Mouse (Mus musculus) gastrocnemius, adult 8-10 months (tissue): ENCODE data around the gene 6030468B19Rik. TPM values are rescaled to one million over a fixed set of nuclear protein-coding genes. Genes with fewer than 3 reads are reported as not detected.

ENCODE experiments used
- DNase-seq, 2 experiments: peaks; one replicate each; pipeline ENCODE4 v3.0.0; 2022; ENCODE audit warnings: low spot score in 2 of 2
- total RNA-seq, 4 experiments: library from RNA; stranded (reverse); gene quantifications; 2 replicates each; pipeline ENCODE4 v1.2.4; 2022

Gene 6030468B19Rik
- total RNA-seq, 4 experiments from 2014 or later, result not detected

GRCm38 (mm10) chr11:117801650-117802049, 4.2 kb downstream of the 6030468B19Rik start:
- no peak for DNase-seq

GRCm38 (mm10) chr11:117803166-117803688, 5.8 kb downstream of the 6030468B19Rik start:
- no peak for DNase-seq

DNA sequence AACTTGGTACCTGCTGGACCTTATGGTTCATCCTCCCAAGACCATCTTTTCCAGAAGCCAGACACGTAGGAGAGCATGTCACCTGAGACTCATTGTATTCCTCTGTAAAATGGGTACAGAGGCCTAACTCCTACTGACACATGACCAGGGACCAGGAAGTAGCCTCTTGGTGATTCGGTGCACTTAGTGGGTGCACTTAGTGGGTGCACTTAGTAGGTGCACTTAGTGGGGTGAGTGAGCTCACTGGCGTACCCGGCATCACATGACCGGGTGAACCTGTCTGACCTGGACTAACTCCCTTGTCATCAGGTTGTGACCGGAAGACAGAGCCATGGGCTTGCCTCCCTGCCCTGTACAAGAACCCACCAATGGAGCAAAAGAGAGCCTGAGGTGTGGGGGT, 9.3 kb downstream of the 6030468B19Rik start:
- no peak for DNase-seq

DNA sequence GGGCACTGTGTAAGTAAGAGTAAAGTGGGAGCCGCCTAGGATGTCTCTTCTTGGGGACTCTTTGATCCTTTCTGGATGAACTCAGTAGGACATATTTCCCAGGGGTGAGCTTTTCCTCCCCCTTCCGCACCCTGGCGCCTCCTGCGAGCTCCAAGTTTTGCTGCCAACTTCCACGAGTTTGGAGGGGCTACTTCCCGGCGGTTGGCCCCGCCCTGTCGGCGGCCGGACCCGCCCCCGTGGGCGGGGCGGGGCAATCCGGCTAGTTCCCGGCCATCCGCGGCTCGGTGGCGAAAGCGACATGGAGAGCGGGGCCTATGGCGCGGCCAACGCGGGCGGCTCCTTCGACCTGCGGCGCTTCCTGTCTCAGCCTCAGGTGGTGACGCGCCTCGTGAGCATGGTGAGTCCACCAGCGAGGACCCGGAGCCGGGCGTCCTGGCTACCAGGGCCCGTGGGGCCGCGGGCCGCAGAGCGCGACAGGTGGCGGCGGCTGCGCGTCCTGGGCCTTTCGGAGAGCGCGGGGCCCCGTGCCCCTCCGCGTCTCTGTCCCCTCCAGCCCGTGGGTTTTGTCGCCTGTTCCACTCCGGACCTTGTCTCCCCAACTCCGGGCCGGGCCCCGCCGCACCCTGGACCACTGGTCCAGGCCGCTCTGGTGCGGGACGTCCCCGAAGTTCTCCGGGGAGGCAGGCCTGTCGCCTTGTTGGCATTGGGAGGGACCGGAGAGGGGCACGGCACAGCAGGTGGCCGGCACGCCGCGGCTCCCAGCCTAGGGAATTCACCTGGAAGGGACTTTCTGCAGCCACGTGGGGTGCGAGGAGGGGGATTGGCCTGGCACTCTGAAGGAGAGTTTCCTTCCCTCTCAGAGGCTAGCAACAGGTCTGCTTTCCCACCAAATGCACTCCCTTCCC, 12.2 kb downstream of the 6030468B19Rik start, which contains the start of the genes Gm20708 and Syngr2:
TSS of gene Gm20708 (plus strand) at position 262 of the 905 bp plus-strand sequence.
TSS of gene Syngr2 (plus strand) at position 262 of the 905 bp plus-strand sequence.
- DNase-seq, result peak in 1 of 2 experiments; percentile 67

GRCm38 (mm10) chr11:117810401-117811046, 13.1 kb downstream of the 6030468B19Rik start:
- DNase-seq, result peak; percentile 88

- no peak for DNase-seq
These were observed 16.4 kb downstream of the 6030468B19Rik start for GRCm38 (mm10) chr11:117813867-117814266.

- peak in 1 of 2 experiments; percentile 53 for DNase-seq
These were observed 17.4 kb downstream of the 6030468B19Rik start for GRCm38 (mm10) chr11:117814704-117815366.

DNA sequence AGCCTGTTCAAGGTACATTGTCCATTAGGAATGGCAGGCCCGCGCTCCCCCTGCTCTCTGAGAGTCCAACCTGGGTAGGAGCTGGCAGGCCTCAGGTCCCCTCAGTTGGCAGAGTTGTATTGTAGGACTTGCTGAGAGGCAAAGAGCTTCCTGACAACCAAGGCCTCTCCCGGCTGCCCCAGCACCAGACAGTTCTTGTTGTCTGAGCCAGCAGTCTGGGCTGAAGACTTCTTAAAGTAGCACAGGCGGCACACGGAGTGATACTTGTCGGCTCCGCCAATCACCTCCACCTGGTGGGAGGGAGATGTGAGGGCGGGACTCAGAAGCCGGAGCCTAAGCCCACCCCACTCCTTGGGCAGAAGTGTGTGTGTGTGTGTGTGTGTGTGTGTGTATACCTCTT, 18.4 kb downstream of the 6030468B19Rik start:
- peak in 1 of 2 experiments; percentile 54 for DNase-seq

DNA sequence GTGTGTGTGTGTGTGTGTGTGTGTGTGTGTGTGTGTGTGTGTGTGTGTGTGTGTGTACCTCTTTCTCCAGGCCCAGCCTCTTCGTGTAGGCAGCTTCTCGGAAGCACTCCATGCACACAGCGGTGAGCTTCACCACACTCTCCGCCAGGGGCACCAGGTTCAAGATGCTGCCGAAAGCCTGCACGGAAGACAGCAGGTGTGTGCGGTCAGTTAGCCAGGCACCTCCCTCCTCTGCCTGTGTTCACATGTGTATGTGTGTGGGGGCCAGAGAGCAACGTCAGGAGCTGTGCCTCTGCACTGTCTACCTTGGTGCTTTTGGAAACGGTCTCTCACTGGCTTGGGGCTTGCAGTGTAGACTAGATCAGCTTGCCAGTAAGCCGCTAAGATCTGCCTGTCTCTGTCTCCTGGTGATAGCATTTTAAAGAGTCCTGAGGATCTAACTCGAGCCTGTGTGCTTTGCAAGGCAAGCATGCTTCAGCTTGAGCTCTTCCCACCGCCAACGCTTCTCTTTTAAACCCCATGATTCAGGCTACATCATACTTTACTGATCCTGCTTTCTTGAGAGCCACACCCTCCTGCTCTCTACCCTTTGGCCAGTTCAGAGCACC, 19.0 kb downstream of the 6030468B19Rik start:
- no peak for DNase-seq

DNA sequence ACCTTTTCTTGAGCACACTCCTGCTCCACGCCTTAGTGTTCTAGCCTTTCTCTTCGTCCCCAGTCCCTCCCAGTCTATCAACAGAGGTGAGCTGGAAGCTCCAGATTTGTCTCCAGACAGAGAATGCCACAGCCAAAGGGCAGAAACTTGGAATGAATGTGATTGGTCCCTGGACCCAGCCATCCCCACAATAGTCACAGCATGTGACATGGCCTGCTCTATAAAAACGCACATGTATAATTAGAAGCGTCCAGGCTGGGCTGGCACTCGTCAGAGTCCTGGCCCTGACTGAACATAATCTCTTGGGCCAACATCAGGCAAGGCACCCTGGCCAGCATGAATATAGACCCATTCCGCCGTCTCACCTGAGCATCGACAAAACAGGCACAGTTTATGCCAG, 21.6 kb downstream of the 6030468B19Rik start:
- DNase-seq, result peak; percentile 70 to 86

DNA sequence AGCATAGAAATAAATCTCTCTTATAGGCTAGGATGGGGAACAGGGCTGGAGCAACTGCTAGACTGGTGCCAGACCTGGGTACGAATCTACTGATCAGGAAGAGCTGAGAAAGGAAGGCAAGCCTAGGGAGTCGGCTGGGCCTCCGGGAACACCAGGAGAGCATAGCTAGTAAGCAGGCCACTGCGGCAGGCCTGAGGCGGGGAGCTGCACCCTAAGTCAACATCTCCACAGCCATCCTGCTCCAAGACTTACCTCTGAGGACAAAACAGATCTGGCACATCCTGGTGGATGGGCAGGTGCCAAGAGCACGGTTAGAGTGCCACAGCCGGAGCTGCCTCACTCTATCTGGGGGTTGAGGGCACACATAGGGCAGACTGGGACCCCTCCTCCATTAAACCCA, 22.7 kb downstream of the 6030468B19Rik start:
- no peak for DNase-seq

GRCm38 (mm10) chr11:117821868-117822267, 24.4 kb downstream of the 6030468B19Rik start:
- no peak for DNase-seq

- no peak for DNase-seq
These were observed 25.3 kb downstream of the 6030468B19Rik start for GRCm38 (mm10) chr11:117822728-117823241.

GRCm38 (mm10) chr11:117823411-117823810, 26.0 kb downstream of the 6030468B19Rik start:
- DNase-seq, result no peak

- peak; percentile 70 to 72 for DNase-seq
These were observed 26.9 kb downstream of the 6030468B19Rik start for GRCm38 (mm10) chr11:117824060-117824969.

DNA sequence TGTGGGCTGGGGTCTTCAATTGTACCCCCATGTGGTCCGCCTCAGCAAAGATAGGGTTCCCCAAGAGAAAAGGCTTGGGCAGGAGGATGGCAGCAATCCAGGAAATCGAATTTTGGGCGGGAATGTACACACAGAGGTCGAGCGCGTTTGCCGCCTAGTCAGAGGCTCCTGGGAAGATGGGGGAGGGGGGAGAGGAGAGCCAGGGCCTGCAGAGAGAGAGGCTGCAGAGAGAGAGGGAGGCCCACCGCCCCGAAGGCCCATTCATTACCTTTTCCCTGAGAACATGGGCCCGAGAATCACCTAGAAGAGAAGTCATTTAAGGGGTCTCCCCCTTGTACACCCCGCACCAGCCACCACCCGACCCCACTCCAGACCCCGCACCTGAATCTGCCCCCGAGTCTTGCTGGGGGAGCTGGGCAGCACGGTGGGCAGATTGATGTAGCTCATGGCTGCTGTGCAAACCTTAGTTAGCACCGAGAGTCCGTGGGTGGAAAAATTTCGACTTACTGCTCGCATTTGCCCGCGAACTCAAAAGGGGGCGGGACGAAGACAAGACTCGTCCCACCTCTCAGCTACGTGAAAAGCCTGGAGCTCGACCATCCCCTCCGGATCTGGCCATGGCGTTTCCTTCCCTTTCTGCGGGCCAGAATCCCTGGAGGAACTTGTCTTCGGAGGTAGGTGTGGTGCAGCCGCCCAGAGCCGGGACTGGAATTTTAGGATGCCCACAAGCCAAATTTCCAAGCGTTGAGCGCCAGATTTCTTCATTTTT, 28.1 kb downstream of the 6030468B19Rik start, which contains the start of the genes Afmid and Tk1:
TSS of gene Afmid (plus strand) at position 592 of the 769 bp plus-strand sequence.
TSS of gene Tk1 (minus strand) at position 760 of the 769 bp plus-strand sequence.
- no peak for DNase-seq

- DNase-seq, result no peak
These were observed 28.7 kb downstream of the 6030468B19Rik start for GRCm38 (mm10) chr11:117826164-117826563.

- DNase-seq, result no peak
These were observed 29.5 kb downstream of the 6030468B19Rik start for GRCm38 (mm10) chr11:117826916-117827315.

GRCm38 (mm10) chr11:117827386-117827785, 29.9 kb downstream of the 6030468B19Rik start:
- no peak for DNase-seq
